Mouse (Mus musculus) olfactory bulb, adult 2 months (tissue): ENCODE results near the gene B3gnt2. TPM values are rescaled to one million over a fixed set of nuclear protein-coding genes. Genes with fewer than 3 reads are reported as not detected.

Source experiments
- H3K27ac ChIP-seq: fragments of 200-500 bp; 2 replicates; pipeline ENCODE4 v1.5.1; 2012; ENCODE audit warnings: low read depth, low read length; ENCODE audit not compliant: insufficient read depth
- H3K4me1 ChIP-seq: fragments of 200-500 bp; 2 replicates; pipeline ENCODE4 v1.6.1; 2012; ENCODE audit warnings: low read length; ENCODE audit not compliant: control insufficient read depth, insufficient read depth
- H3K4me3 ChIP-seq: fragments of 200-500 bp; 2 replicates; pipeline ENCODE4 v1.5.1; 2012; ENCODE audit warnings: mild to moderate bottlenecking, low read depth, low read length, moderate library complexity; ENCODE audit not compliant: insufficient read depth
- CTCF ChIP-seq: fragments of 200-500 bp; IDR thresholded peaks from 2 replicates; pipeline ENCODE4 v1.5.1; 2012; ENCODE audit warnings: low read depth, mild to moderate bottlenecking, low read length, moderate library complexity; ENCODE audit not compliant: insufficient read depth
- POLR2A ChIP-seq: fragments of 200-500 bp; IDR thresholded peaks from 2 replicates; pipeline ENCODE4 v1.6.1; 2012; ENCODE audit warnings: mild to moderate bottlenecking, low read depth, low read length, moderate library complexity; ENCODE audit not compliant: insufficient read depth
- WGBS: fragments of 180-500 bp; shearing (Covaris S2); methylation state at CpG from one replicate; pipeline ENCODE4 v1.1.7; 2018; 5-methylcytosine and 5-hydroxymethylcytosine counted together
- polyA plus RNA-seq: library from polyadenylated mRNA; stranded (reverse); fragments of >200 nt; gene quantifications from 2 replicates; pipeline ENCODE4 v1.2.4, GENCODE M21; 2012; ENCODE audit warnings: low replicate concordance; ENCODE audit not compliant: missing spikeins, insufficient read depth, insufficient read length

Gene B3gnt2
- polyA plus RNA-seq, 1 experiment = not detected

- Histone ChIP-seq H3K4me1 (peaks cover 8% of the 10 kb centered on the region), H3K27ac (no peak overlapping the region), H3K4me3 (no peak overlapping the region)
- no peak for TF ChIP-seq CTCF
- WGBS = 71% methylated on average over 2 of the region's 2 CpGs
Measured at GRCm38 (mm10) chr11:22853477-22854157, 7.1 kb downstream of the B3gnt2 start.

DNA sequence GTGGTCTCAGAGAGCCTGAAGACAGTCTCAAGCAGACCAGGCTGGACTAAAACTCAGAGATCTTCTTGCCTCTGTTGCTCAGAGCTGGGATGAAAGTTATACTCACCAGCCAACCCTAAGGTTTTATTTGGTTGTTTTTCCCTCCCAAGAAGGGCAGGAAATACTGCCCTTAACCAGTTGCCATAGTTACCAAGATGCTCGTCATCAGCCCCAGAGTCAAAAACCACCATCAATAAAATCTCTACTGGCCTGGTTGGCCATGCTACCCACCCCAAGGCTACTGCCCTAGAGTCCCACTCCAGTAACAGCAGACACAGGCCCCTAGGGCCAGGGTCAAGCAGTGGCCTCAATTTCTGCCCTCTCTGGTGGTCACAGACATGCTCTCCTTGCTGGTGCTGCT is 8.3 kb downstream of the B3gnt2 start:
- Histone ChIP-seq H3K4me3 (no peak overlapping the region), H3K4me1 (peaks cover 7% of the 10 kb centered on the region; the same call in 1 of the 2 replicates), H3K27ac (no peak overlapping the region)
- TF ChIP-seq CTCF (no peak), POLR2A (no peak)
- 87% methylated on average over 1 of the region's 1 CpGs for WGBS

DNA sequence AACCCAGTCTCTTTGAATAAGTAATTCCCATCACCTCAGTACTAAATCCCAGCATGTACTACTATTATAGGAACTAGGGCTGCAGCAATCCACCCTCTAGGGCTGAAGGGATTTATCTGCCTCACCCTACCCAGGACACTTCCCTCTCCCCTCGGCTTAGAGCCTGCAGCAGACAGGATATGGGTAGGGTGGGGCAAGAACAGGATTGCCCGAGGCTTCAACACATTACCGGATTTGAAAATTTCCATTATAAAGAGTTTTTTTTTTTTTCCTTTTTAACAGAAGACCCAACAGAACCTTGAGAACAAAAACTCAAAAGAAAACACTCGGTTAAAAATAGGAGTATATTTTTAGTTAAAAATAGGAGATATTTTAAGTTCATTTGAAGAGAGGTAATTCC is 9.3 kb downstream of the B3gnt2 start:
- no peak overlapping the region for H3K4me3 ChIP-seq
- peaks cover 9% of the 10 kb centered on the region; the same call in 1 of the 2 replicates for H3K4me1 ChIP-seq
- WGBS = 51% methylated on average over 4 of the region's 4 CpGs
- TF ChIP-seq CTCF = no peak
- TF ChIP-seq POLR2A = no peak
- H3K27ac ChIP-seq = no peak overlapping the region

GRCm38 (mm10) chr11:22850077-22850476 is 10.7 kb downstream of the B3gnt2 start:
- peaks cover 12% of the 10 kb centered on the region; the same call in 1 of the 2 replicates for H3K4me1 ChIP-seq
- no peak overlapping the region for H3K27ac ChIP-seq
- 79% methylated on average over 4 of the region's 4 CpGs for WGBS
- TF ChIP-seq POLR2A = no peak
- TF ChIP-seq CTCF = no peak
- H3K4me3 ChIP-seq = no peak overlapping the region

GRCm38 (mm10) chr11:22848649-22849195 is 12.0 kb downstream of the B3gnt2 start:
- TF ChIP-seq POLR2A (no peak), CTCF (no peak)
- Histone ChIP-seq H3K4me3 (no peak overlapping the region), H3K4me1 (peaks cover 12% of the 10 kb centered on the region), H3K27ac (no peak overlapping the region)
- 93% methylated on average over 5 of the region's 5 CpGs for WGBS

- TF ChIP-seq POLR2A (no peak), CTCF (no peak)
- peaks cover 12% of the 10 kb centered on the region for H3K4me1 ChIP-seq
- H3K4me3 ChIP-seq = no peak overlapping the region
- no peak overlapping the region for H3K27ac ChIP-seq
- WGBS = 66% methylated on average over 8 of the region's 8 CpGs
Measured at GRCm38 (mm10) chr11:22847732-22848648, 12.8 kb downstream of the B3gnt2 start.

- 88% methylated on average over 8 of the region's 8 CpGs for WGBS
- no peak for TF ChIP-seq CTCF
- no peak for TF ChIP-seq POLR2A
Measured at GRCm38 (mm10) chr11:22846960-22847731, 13.6 kb downstream of the B3gnt2 start.

DNA sequence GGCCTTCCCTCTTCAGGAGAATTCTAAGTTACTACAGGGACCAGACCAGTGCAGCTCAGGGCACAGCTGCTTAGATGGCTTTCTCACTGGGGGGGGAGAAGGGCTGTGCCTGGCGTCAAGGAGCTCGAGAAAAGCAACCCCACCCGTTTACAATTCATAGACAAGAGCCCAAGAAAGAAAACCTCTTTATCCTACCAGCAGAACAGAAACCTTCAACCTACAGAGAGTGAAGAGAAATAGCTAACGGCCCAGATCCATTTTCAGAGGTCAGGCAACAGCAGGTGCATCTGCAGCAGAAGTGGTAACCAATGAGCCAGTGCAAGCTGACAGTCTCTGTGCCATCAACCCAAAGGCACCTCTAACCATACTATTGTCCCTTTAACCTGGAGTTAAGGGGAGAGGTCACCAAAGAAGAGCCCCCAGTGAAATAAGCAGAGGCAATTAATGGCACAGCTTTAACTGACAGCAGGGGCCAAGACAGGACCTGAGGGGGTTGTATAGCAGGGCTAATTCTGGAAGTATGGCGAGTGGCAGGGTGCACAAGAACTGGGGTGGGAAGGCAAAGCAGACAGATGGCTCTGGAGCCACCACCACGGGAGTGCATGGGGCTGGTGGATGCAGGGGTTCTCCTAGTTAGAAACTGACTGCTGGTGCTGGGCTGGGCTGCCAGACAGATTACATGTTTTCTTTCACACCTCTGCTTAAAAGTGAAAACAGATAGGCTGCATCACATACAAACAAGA is 14.5 kb downstream of the B3gnt2 start:
- WGBS = 69% methylated on average over 6 of the region's 6 CpGs
- TF ChIP-seq CTCF (no peak), POLR2A (no peak)
- Histone ChIP-seq H3K4me1 (peaks cover 14% of the 10 kb centered on the region), H3K27ac (no peak overlapping the region), H3K4me3 (no peak overlapping the region)

More at GRCm38 (mm10) chr11:22846960-22847731, 13.6 kb downstream of the B3gnt2 start:
- Histone ChIP-seq H3K4me3 (no peak overlapping the region), H3K4me1 (peaks cover 14% of the 10 kb centered on the region), H3K27ac (no peak overlapping the region)
